ENCODE assay signal across 43 mouse cellular contexts in genomic region chrX:78737463-78737862, GRCm38 (mm10). TPM values are rescaled to one million over a fixed set of nuclear protein-coding genes. Genes with fewer than 3 reads are reported as not detected.
"Had no signal": no experiment of that assay in that cellular context is flagged by ENCODE, and none has a peak within 500 bp of the region (broad histone marks: within the 10 kb centered on the region; RNA-seq: fewer than 3 reads in every experiment).

Gene Fam47c (plus strand): TSS chrX:78737763.

- H3K27ac ChIP-seq: heart, embryonic 10.5 days; heart, embryonic 13.5 days; heart, embryonic 15.5 days; hindbrain, embryonic 10.5 days; hindbrain, embryonic 12.5 days; hindbrain, embryonic 13.5 days; hindbrain, embryonic 14.5 days; hindbrain, embryonic 15.5 days; hindbrain, postnatal 0 days; intestine, embryonic 15.5 days; kidney, embryonic 15.5 days; kidney, postnatal 0 days; layer of hippocampus, adult 2 months had no signal

- DNase-seq: heart, postnatal 10 days; heart, postnatal 14 days; heart, postnatal 36 days; heart, postnatal 4 days; kidney, adult 11 months; kidney, adult 18-20 months; kidney, adult 2 months; kidney, adult 8-10 months; kidney, adult 9 months; kidney, postnatal 10 days; kidney, postnatal 14 days; kidney, postnatal 25 days; kidney, postnatal 36 days; kidney, postnatal 4 days; layer of hippocampus, adult 9-11 months; layer of hippocampus, postnatal 36 days had no signal

- H3K4me1 ChIP-seq: heart, embryonic 10.5 days; heart, embryonic 12.5 days; heart, embryonic 13.5 days; heart, embryonic 15.5 days; hindbrain, embryonic 10.5 days; hindbrain, embryonic 12.5 days; hindbrain, embryonic 13.5 days; hindbrain, embryonic 15.5 days; intestine, embryonic 15.5 days; kidney, embryonic 15.5 days had no signal

- H3K4me3 ChIP-seq: heart, embryonic 10.5 days; heart, embryonic 12.5 days; heart, embryonic 13.5 days; heart, embryonic 15.5 days; hindbrain, embryonic 10.5 days; hindbrain, embryonic 12.5 days; hindbrain, embryonic 13.5 days; hindbrain, embryonic 15.5 days; intestine, embryonic 15.5 days; kidney, embryonic 15.5 days; layer of hippocampus, adult 2 months had no signal

- H3K36me3 ChIP-seq: heart, embryonic 10.5 days; heart, embryonic 12.5 days; heart, embryonic 13.5 days; heart, embryonic 15.5 days; hindbrain, embryonic 10.5 days; hindbrain, embryonic 12.5 days; hindbrain, embryonic 13.5 days; hindbrain, embryonic 15.5 days; intestine, embryonic 15.5 days; kidney, embryonic 15.5 days had no signal

- H3K27me3 ChIP-seq: heart, embryonic 12.5 days; heart, embryonic 13.5 days; heart, embryonic 15.5 days; hindbrain, embryonic 12.5 days; hindbrain, embryonic 13.5 days; hindbrain, embryonic 15.5 days; intestine, embryonic 15.5 days; kidney, embryonic 15.5 days had no signal

RNA-seq across cellular contexts. Expression of gene Fam47c, which starts in this region (rescaled TPM):
- polyA plus RNA-seq: heart, embryonic 10.5 days; heart, embryonic 11.5 days; heart, embryonic 12.5 days; heart, embryonic 13.5 days; heart, embryonic 14.5 days; heart, embryonic 15.5 days; heart, embryonic 16.5 days; heart, postnatal 0 days; hindbrain, embryonic 10.5 days; hindbrain, embryonic 11.5 days; hindbrain, embryonic 12.5 days; hindbrain, embryonic 13.5 days; hindbrain, embryonic 14.5 days; hindbrain, embryonic 15.5 days; hindbrain, embryonic 16.5 days; hindbrain, postnatal 0 days; inflammation-experienced regulatory T-cells, adult 6 months; intestine, embryonic 14.5 days; intestine, embryonic 15.5 days; intestine, embryonic 16.5 days; intestine, postnatal 0 days; kidney, adult 2 months; kidney, embryonic 14.5 days; kidney, embryonic 15.5 days; kidney, embryonic 16.5 days; kidney, postnatal 0 days; large intestine, adult 2 months had no signal
